Mouse (Mus musculus): ENCODE results near the gene Scaper.

DNA sequence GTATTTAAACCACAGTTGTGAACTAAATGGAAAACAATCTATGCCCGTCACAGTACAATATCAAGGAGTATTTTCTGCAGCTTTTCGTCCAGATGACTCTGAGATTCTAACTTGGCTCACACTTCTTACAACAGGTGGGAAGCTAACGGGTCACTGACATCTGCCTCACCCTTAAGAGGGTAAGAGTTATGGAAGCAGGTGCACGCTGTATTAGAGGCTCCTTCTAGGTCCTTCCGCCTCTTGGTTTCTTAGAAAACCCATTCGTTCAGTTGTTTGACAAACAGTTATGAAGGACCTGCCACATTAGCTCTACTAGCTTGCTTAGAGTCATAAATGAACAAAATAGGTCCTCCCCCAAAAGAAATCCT is 683 bp upstream of the Scaper start:
- no peak for TF ChIP-seq CTCF (IDR thresholded peaks at IDR 0.05; ENCODE audit: low read depth)
- TF ChIP-seq EP300 (IDR thresholded peaks at IDR 0.05; ENCODE audit: low read depth): no peak
